Mouse (Mus musculus): ENCODE results near the gene Ccdc121. TPM values are rescaled to one million over a fixed set of nuclear protein-coding genes. Genes with fewer than 3 reads are reported as not detected.
"Not testable (repeated sequence)": the region's sequence is repeated elsewhere in the genome, so short reads cannot be mapped to it uniquely, and the experiment has no call there.

Gene Ccdc121
- total and polyA plus RNA-seq, 3 experiments, result 0.05 TPM; not detected in 2

DNA sequence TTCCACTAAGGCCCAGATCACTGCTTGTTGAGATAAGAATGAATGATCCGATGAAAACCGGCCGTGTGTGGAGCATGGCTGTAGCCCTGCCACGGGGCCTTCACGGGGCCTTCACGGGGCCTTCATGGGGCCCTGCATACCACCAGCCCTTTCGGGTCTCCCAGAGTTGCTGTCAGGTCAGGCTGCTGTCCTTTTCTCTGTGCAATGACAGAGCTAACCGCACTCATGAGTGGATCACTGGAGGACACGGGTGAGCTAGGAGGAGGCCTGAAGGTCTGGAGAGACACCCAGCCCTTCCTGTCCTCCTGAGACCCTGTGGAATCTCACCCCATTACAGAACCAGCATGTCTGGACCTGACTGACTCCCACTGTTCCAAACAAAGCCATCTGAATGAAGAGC, 6.8 kb upstream of the Ccdc121 start:
- ATAC-seq (ENCODE audit: extremely low read depth, insufficient number of reproducible peaks, low FRiP score, poor library complexity, severe bottlenecking) (no peak), DNase-seq (ENCODE audit: low spot score) (no peak)
- no peaks in the 10 kb centered on the region for H3K27me3 ChIP-seq (ENCODE audit: insufficient read depth, low read length)
- TF ChIP-seq GATA1 (IDR thresholded peaks at IDR 0.05; ENCODE audit: borderline replicate concordance, low read length) (no peak), TAL1 (conservative IDR thresholded peaks at IDR 0.05; ENCODE audit: low read depth, low read length) (no peak), POLR2AphosphoS5 (IDR thresholded peaks at IDR 0.05; ENCODE audit: insufficient replicate concordance, low read depth, low read length) (no peak), GATA2 (IDR thresholded peaks at IDR 0.05; ENCODE audit: borderline replicate concordance, low read depth, low read length) (no peak), CTCF (IDR thresholded peaks at IDR 0.05; ENCODE audit: low read depth, low read length) (no peak)
- H3K4me3 ChIP-seq (ENCODE audit: low read depth, low read length), result no peak overlapping the region
- no peaks in the 10 kb centered on the region for H3K36me3 ChIP-seq (replicated peaks)
- no peaks in the 10 kb centered on the region for H3K4me1 ChIP-seq (ENCODE audit: insufficient read depth, low read depth, low read length)
- H3K9me3 ChIP-seq (replicated peaks), result no peaks in the 10 kb centered on the region

GRCm38 (mm10) chr1:181512430-181513129, 1.3 kb upstream of the Ccdc121 start:
- Histone ChIP-seq H3K36me3 (replicated peaks) (no peaks in the 10 kb centered on the region), H3K9me3 (replicated peaks) (no peaks in the 10 kb centered on the region), H3K4me1 (ENCODE audit: insufficient read depth, low read depth, low read length) (no peaks in the 10 kb centered on the region), H3K27me3 (ENCODE audit: insufficient read depth, low read length) (peaks cover 13% of the 10 kb centered on the region), H3K4me3 (ENCODE audit: low read depth, low read length) (no peak overlapping the region)
- ATAC-seq (ENCODE audit: extremely low read depth, insufficient number of reproducible peaks, low FRiP score, poor library complexity, severe bottlenecking) (no peak), DNase-seq (ENCODE audit: low spot score) (no peak)
- TF ChIP-seq POLR2AphosphoS5 (IDR thresholded peaks at IDR 0.05; ENCODE audit: insufficient replicate concordance, low read depth, low read length) (no peak), GATA1 (IDR thresholded peaks at IDR 0.05; ENCODE audit: borderline replicate concordance, low read length) (no peak), CTCF (IDR thresholded peaks at IDR 0.05; ENCODE audit: low read depth, low read length) (no peak), GATA2 (IDR thresholded peaks at IDR 0.05; ENCODE audit: borderline replicate concordance, low read depth, low read length) (no peak), TAL1 (conservative IDR thresholded peaks at IDR 0.05; ENCODE audit: low read depth, low read length) (no peak)

DNA sequence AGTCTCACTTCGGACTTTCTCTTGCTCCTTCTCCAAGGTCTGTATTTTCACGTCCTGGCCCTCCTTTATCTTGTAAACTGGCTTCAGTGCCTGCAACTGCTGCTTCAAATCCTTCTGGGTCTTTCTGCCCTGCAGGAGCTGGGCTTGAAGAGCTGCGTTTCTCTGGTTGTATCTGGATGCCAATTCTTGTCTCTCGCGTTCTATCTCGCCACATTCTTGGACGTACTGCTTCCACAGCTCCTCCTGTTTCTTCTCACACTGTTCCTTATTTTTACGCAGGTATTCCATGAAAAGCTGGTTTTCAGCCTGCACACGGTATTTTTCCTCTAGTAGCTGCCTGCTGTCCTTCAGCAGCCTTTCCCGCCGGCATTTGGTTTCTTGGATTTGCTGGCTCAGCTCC, 396 bp downstream of the Ccdc121 start:
- peaks cover 13% of the 10 kb centered on the region for H3K27me3 ChIP-seq (ENCODE audit: insufficient read depth, low read length)
- not testable (repeated sequence) for H3K4me1 ChIP-seq (ENCODE audit: insufficient read depth, low read depth, low read length); H3K9me3 ChIP-seq (replicated peaks); DNase-seq (ENCODE audit: low spot score); H3K4me3 ChIP-seq (ENCODE audit: low read depth, low read length); H3K36me3 ChIP-seq (replicated peaks); ATAC-seq (ENCODE audit: extremely low read depth, insufficient number of reproducible peaks, low FRiP score, poor library complexity, severe bottlenecking)

DNA sequence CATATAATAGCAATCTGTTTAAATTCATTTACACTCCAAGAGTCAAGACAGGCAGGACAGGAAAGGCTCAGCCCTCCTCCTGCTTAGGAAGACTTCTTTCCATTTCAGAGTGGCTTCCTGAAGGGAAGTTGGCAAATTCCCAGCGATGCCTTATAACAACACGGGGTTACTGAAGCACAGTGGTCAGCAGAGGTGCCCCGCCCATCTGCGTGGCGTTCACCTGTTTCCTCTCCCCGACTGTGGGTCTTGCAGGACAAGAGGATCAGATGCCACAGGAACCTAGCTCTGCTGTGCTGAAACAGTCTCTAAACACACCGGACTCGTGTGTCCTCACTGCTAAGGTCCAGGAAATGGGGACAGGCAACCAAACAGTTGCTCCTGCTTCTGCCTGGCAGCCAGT, 5.9 kb downstream of the Ccdc121 start:
- Histone ChIP-seq H3K4me3 (ENCODE audit: low read depth, low read length) (no peak overlapping the region), H3K36me3 (replicated peaks) (no peaks in the 10 kb centered on the region), H3K4me1 (ENCODE audit: insufficient read depth, low read depth, low read length) (no peaks in the 10 kb centered on the region), H3K9me3 (replicated peaks) (no peaks in the 10 kb centered on the region), H3K27me3 (ENCODE audit: insufficient read depth, low read length) (peaks cover 5% of the 10 kb centered on the region; the same call in 1 of the 2 replicates)
- no peak for TF ChIP-seq GATA1 (IDR thresholded peaks at IDR 0.05; ENCODE audit: borderline replicate concordance, low read length)
- no peak for TF ChIP-seq CTCF (IDR thresholded peaks at IDR 0.05; ENCODE audit: low read depth, low read length)
- no peak for TF ChIP-seq POLR2AphosphoS5 (IDR thresholded peaks at IDR 0.05; ENCODE audit: insufficient replicate concordance, low read depth, low read length)
- TF ChIP-seq GATA2 (IDR thresholded peaks at IDR 0.05; ENCODE audit: borderline replicate concordance, low read depth, low read length), result no peak
- no peak for ATAC-seq (ENCODE audit: extremely low read depth, insufficient number of reproducible peaks, low FRiP score, poor library complexity, severe bottlenecking)
- no peak for DNase-seq (ENCODE audit: low spot score)

DNA sequence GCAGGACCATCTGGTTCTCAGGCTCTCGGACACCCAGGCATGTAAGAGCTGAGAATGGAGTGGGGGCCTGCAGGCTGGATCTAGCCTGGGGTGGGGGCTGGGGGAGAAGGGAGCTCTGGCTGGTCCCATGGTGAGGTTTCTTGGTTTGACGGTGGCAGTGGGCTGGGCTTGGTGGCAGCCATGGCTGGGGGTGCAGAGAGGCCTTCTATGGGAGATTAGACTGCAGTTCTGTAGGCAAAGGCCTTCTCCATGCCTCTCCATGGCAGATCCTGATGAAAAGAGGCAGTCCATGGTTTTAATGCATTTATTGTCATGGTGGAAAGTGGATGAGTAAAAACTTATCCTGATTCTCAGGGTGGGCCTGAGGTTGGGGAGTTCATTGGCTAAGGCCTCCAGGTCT, 7.8 kb downstream of the Ccdc121 start:
- H3K36me3 ChIP-seq (replicated peaks), result no peaks in the 10 kb centered on the region

GRCm38 (mm10) chr1:181484696-181485095, 26.6 kb downstream of the Ccdc121 start:
- no peak for ATAC-seq (ENCODE audit: extremely low read depth, insufficient number of reproducible peaks, low FRiP score, poor library complexity, severe bottlenecking)
- TF ChIP-seq TAL1 (conservative IDR thresholded peaks at IDR 0.05; ENCODE audit: low read depth, low read length) (no peak), GATA2 (IDR thresholded peaks at IDR 0.05; ENCODE audit: borderline replicate concordance, low read depth, low read length) (no peak), POLR2AphosphoS5 (IDR thresholded peaks at IDR 0.05; ENCODE audit: insufficient replicate concordance, low read depth, low read length) (no peak), CTCF (IDR thresholded peaks at IDR 0.05; ENCODE audit: low read depth, low read length) (no peak), GATA1 (IDR thresholded peaks at IDR 0.05; ENCODE audit: borderline replicate concordance, low read length) (no peak)
- H3K9me3 ChIP-seq (replicated peaks), result no peaks in the 10 kb centered on the region
- H3K4me1 ChIP-seq (ENCODE audit: insufficient read depth, low read depth, low read length), result no peaks in the 10 kb centered on the region
- DNase-seq (ENCODE audit: low spot score), result no peak
- no peak overlapping the region for H3K4me3 ChIP-seq (ENCODE audit: low read depth, low read length)
- H3K27me3 ChIP-seq (ENCODE audit: insufficient read depth, low read length), result peaks cover 9% of the 10 kb centered on the region; the same call in 1 of the 2 replicates
- no peaks in the 10 kb centered on the region for H3K36me3 ChIP-seq (replicated peaks)

More for the DNA sequence above, 7.8 kb downstream of the Ccdc121 start:
- no peak for ATAC-seq (ENCODE audit: extremely low read depth, insufficient number of reproducible peaks, low FRiP score, poor library complexity, severe bottlenecking)
- H3K9me3 ChIP-seq (replicated peaks), result no peaks in the 10 kb centered on the region
- TF ChIP-seq GATA2 (IDR thresholded peaks at IDR 0.05; ENCODE audit: borderline replicate concordance, low read depth, low read length) (no peak), CTCF (IDR thresholded peaks at IDR 0.05; ENCODE audit: low read depth, low read length) (no peak), TAL1 (conservative IDR thresholded peaks at IDR 0.05; ENCODE audit: low read depth, low read length) (no peak), GATA1 (IDR thresholded peaks at IDR 0.05; ENCODE audit: borderline replicate concordance, low read length) (no peak), POLR2AphosphoS5 (IDR thresholded peaks at IDR 0.05; ENCODE audit: insufficient replicate concordance, low read depth, low read length) (no peak)
- no peak for DNase-seq (ENCODE audit: low spot score)
- no peak overlapping the region for H3K4me3 ChIP-seq (ENCODE audit: low read depth, low read length)
- H3K4me1 ChIP-seq (ENCODE audit: insufficient read depth, low read depth, low read length), result no peaks in the 10 kb centered on the region
- 0 out of 2 replicates have a peak, but pooled peaks cover 4% of the 10 kb centered on the region for H3K27me3 ChIP-seq (ENCODE audit: insufficient read depth, low read length)
